15 mouse cellular contexts compared by ENCODE assay signal in genomic region chr13:69946615-69947014, GRCm38 (mm10).
DNase-seq lines count a peak whose midpoint lies in the region; ATAC-seq and TF ChIP-seq lines count a peak whose summit lies in the region.
"Had no signal": no experiment of that assay in that cellular context is flagged by ENCODE, and none has a peak within 500 bp of the region (broad histone marks: within the 10 kb centered on the region; RNA-seq: fewer than 3 reads in every experiment).

No protein-coding gene starts in this region.

- no peak for TF ChIP-seq CTCF in forebrain, postnatal 0 days (IDR thresholded peaks at IDR 0.05; ENCODE audit: low read depth)

- peak overlapping the region; percentile 46 for H3K27ac ChIP-seq in forebrain, embryonic 15.5 days (replicated peaks)
- no peak overlapping the region for H3K27ac ChIP-seq in forebrain, embryonic 10.5 days
- H3K27ac ChIP-seq in midbrain, embryonic 14.5 days (replicated peaks; ENCODE audit: low read depth, low read length), result no peak overlapping the region; the same call in 1 of the 2 replicates
- no peak overlapping the region for H3K27ac ChIP-seq in midbrain, embryonic 10.5 days (replicated peaks)
- 0 out of 2 replicates have a peak overlapping the region, but pooled peaks have one; percentile 3 for H3K27ac ChIP-seq in forebrain, postnatal 0 days (ENCODE audit: low read depth, low read length)
- H3K27ac ChIP-seq in neural tube, embryonic 15.5 days (replicated peaks), result 0 out of 2 replicates have a peak overlapping the region, but pooled peaks have one; percentile 6
- H3K27ac ChIP-seq: limb, embryonic 13.5 days; stomach, postnatal 0 days had no signal

- WGBS in forebrain, embryonic 15.5 days, result 61% methylated on average over 7 of the region's 7 CpGs
- 88% methylated on average over 7 of the region's 7 CpGs for WGBS in forebrain, embryonic 10.5 days
- 68% methylated on average over 7 of the region's 7 CpGs for WGBS in midbrain, embryonic 14.5 days
- WGBS in midbrain, embryonic 10.5 days, result 83% methylated on average over 7 of the region's 7 CpGs
- 59% methylated on average over 7 of the region's 7 CpGs for WGBS in forebrain, postnatal 0 days
- 68% methylated on average over 7 of the region's 7 CpGs for WGBS in neural tube, embryonic 15.5 days

- H3K4me3 ChIP-seq in forebrain, embryonic 15.5 days, result no peak overlapping the region
- no peak overlapping the region for H3K4me3 ChIP-seq in forebrain, embryonic 10.5 days
- no peak overlapping the region for H3K4me3 ChIP-seq in midbrain, embryonic 14.5 days (replicated peaks; ENCODE audit: low read depth, low read length)
- H3K4me3 ChIP-seq in midbrain, embryonic 10.5 days, result no peak overlapping the region
- no peak overlapping the region for H3K4me3 ChIP-seq in forebrain, postnatal 0 days (ENCODE audit: low read depth, low read length)
- no peak overlapping the region for H3K4me3 ChIP-seq in neural tube, embryonic 15.5 days (replicated peaks)
- H3K4me3 ChIP-seq: limb, embryonic 13.5 days had no signal

- H3K4me1 ChIP-seq in forebrain, embryonic 15.5 days, result peaks cover 11% of the 10 kb centered on the region; the same call in 1 of the 2 replicates
- H3K4me1 ChIP-seq in forebrain, embryonic 10.5 days, result peaks cover 15% of the 10 kb centered on the region
- peaks cover 5% of the 10 kb centered on the region; the same call in 1 of the 2 replicates for H3K4me1 ChIP-seq in midbrain, embryonic 14.5 days (ENCODE audit: control insufficient read depth, insufficient read depth, low read length)
- peaks cover 15% of the 10 kb centered on the region for H3K4me1 ChIP-seq in midbrain, embryonic 10.5 days
- peaks cover 10% of the 10 kb centered on the region; the same call in 1 of the 2 replicates for H3K4me1 ChIP-seq in forebrain, postnatal 0 days (ENCODE audit: insufficient read depth)
- H3K4me1 ChIP-seq in neural tube, embryonic 15.5 days, result peaks cover 9% of the 10 kb centered on the region; the same call in 1 of the 2 replicates
- H3K4me1 ChIP-seq: limb, embryonic 13.5 days had no signal

- H3K9me3 ChIP-seq in forebrain, embryonic 15.5 days, result no peaks in the 10 kb centered on the region
- peaks cover 5% of the 10 kb centered on the region; the same call in 1 of the 2 replicates for H3K9me3 ChIP-seq in forebrain, embryonic 10.5 days
- no peaks in the 10 kb centered on the region for H3K9me3 ChIP-seq in midbrain, embryonic 14.5 days (ENCODE audit: control insufficient read depth, low read length)
- H3K9me3 ChIP-seq in midbrain, embryonic 10.5 days (replicated peaks), result 0 out of 2 replicates have a peak, but pooled peaks cover 7% of the 10 kb centered on the region
- H3K9me3 ChIP-seq in forebrain, postnatal 0 days (ENCODE audit: low read length), result no peaks in the 10 kb centered on the region
- H3K9me3 ChIP-seq in neural tube, embryonic 15.5 days (replicated peaks), result 0 out of 2 replicates have a peak, but pooled peaks cover 3% of the 10 kb centered on the region
- H3K9me3 ChIP-seq: limb, embryonic 13.5 days had no signal

- no peak for DNase-seq in forebrain, embryonic 10.5 days (ENCODE audit: extremely low spot score, low spot score)
- peak; percentile 46 for DNase-seq in midbrain, embryonic 14.5 days
- DNase-seq in midbrain, embryonic 10.5 days (ENCODE audit: low spot score), result no peak
- DNase-seq in forebrain, postnatal 0 days, result no peak
- DNase-seq in lung, postnatal 4 days, result no peak
- DNase-seq: adrenal gland, postnatal 10 days; gastrocnemius, postnatal 25 days; kidney, adult 11 months; lung, embryonic 14.5 days; right cerebral cortex, postnatal 4 days had no signal

- peak; percentile 75; the same call in 1 of the 2 replicates for ATAC-seq in forebrain, embryonic 15.5 days (replicated peaks)
- no peak for ATAC-seq in midbrain, embryonic 14.5 days (ENCODE audit: low FRiP score, low TSS enrichment)
- peak; percentile 66 for ATAC-seq in forebrain, postnatal 0 days
- no peak for ATAC-seq in neural tube, embryonic 15.5 days (ENCODE audit: low FRiP score)
- no peak for ATAC-seq in inflammation-experienced regulatory T-cells, adult 6 months

- H3K9ac ChIP-seq in forebrain, embryonic 15.5 days (replicated peaks), result no peak overlapping the region
- no peak overlapping the region for H3K9ac ChIP-seq in midbrain, embryonic 14.5 days (replicated peaks; ENCODE audit: low read length)
- no peak overlapping the region for H3K9ac ChIP-seq in forebrain, postnatal 0 days
- H3K9ac ChIP-seq in neural tube, embryonic 15.5 days (replicated peaks), result no peak overlapping the region
- H3K9ac ChIP-seq: limb, embryonic 13.5 days; lung, embryonic 14.5 days had no signal

- no peaks in the 10 kb centered on the region for H3K27me3 ChIP-seq in forebrain, embryonic 15.5 days
- no peaks in the 10 kb centered on the region for H3K27me3 ChIP-seq in forebrain, embryonic 10.5 days (ENCODE audit: poor library complexity, severe bottlenecking)
- H3K27me3 ChIP-seq in midbrain, embryonic 14.5 days (ENCODE audit: control insufficient read depth, insufficient read depth, low read length), result no peaks in the 10 kb centered on the region
- no peaks in the 10 kb centered on the region for H3K27me3 ChIP-seq in midbrain, embryonic 10.5 days (ENCODE audit: low read depth, poor library complexity, severe bottlenecking)
- H3K27me3 ChIP-seq in forebrain, postnatal 0 days (ENCODE audit: insufficient read depth, low read length), result no peaks in the 10 kb centered on the region
- H3K27me3 ChIP-seq in neural tube, embryonic 15.5 days (replicated peaks), result no peaks in the 10 kb centered on the region
- H3K27me3 ChIP-seq: limb, embryonic 13.5 days had no signal

- no peak overlapping the region for H3K4me2 ChIP-seq in forebrain, embryonic 15.5 days (replicated peaks)
- no peak overlapping the region for H3K4me2 ChIP-seq in midbrain, embryonic 14.5 days (ENCODE audit: low read length)
- H3K4me2 ChIP-seq in forebrain, postnatal 0 days (ENCODE audit: low read depth), result no peak overlapping the region
- no peak overlapping the region for H3K4me2 ChIP-seq in neural tube, embryonic 15.5 days
- H3K4me2 ChIP-seq: limb, embryonic 13.5 days; lung, embryonic 14.5 days had no signal

- no peaks in the 10 kb centered on the region for H3K36me3 ChIP-seq in forebrain, embryonic 15.5 days
- no peaks in the 10 kb centered on the region for H3K36me3 ChIP-seq in forebrain, embryonic 10.5 days (replicated peaks)
- H3K36me3 ChIP-seq in midbrain, embryonic 14.5 days (ENCODE audit: control insufficient read depth, insufficient read depth, low read length), result no peaks in the 10 kb centered on the region
- H3K36me3 ChIP-seq in midbrain, embryonic 10.5 days, result no peaks in the 10 kb centered on the region
- H3K36me3 ChIP-seq in forebrain, postnatal 0 days (ENCODE audit: insufficient read depth), result no peaks in the 10 kb centered on the region
- no peaks in the 10 kb centered on the region for H3K36me3 ChIP-seq in neural tube, embryonic 15.5 days
- H3K36me3 ChIP-seq: limb, embryonic 13.5 days had no signal

Comparison
In these comparisons a context has a peak if more than half of its experiments do, and no peak if none do; other contexts are left out.
1. H3K27ac ChIP-seq: peak in forebrain, embryonic 15.5 days (single experiment), forebrain, postnatal 0 days (single experiment) and neural tube, embryonic 15.5 days (single experiment); none in forebrain, embryonic 10.5 days (single experiment), midbrain, embryonic 14.5 days (single experiment) and midbrain, embryonic 10.5 days (single experiment).
2. ATAC-seq: peak in forebrain, embryonic 15.5 days (single experiment) and forebrain, postnatal 0 days (single experiment); none in midbrain, embryonic 14.5 days (single experiment), neural tube, embryonic 15.5 days (single experiment) and inflammation-experienced regulatory T-cells, adult 6 months (single experiment).